Mouse (Mus musculus) pancreas, adult 10 weeks (tissue): ENCODE measurements around the gene Vmn1r201. TPM values are rescaled to one million over a fixed set of nuclear protein-coding genes. Genes with fewer than 3 reads are reported as not detected.

Experiments used
- polyA plus RNA-seq: library from polyadenylated mRNA; stranded (reverse); fragments of 350-450 nt; fragmentation: Illumina TruSeq; extraction: RNeasy Lipid Tissue Mini Kit (QIAGEN cat#74804); gene quantifications from one replicate; pipeline ENCODE4 v1.2.3, GENCODE M21; 2015; ENCODE audit warnings: low read depth, low replicate concordance; ENCODE audit not compliant: insufficient read depth

Vmn1r201 gene
- not detected for polyA plus RNA-seq

GRCm38 (mm10) chr13:22471623-22472022, at the start of gene Vmn1r201:
Vmn1r201 (plus strand) TSS chr13:22471923.

GRCm38 (mm10) chr13:22505281-22505680, 33.6 kb downstream of the Vmn1r201 start, which contains the start of gene Vmn1r202:
Vmn1r202 (minus strand) TSS chr13:22505381.

DNA sequence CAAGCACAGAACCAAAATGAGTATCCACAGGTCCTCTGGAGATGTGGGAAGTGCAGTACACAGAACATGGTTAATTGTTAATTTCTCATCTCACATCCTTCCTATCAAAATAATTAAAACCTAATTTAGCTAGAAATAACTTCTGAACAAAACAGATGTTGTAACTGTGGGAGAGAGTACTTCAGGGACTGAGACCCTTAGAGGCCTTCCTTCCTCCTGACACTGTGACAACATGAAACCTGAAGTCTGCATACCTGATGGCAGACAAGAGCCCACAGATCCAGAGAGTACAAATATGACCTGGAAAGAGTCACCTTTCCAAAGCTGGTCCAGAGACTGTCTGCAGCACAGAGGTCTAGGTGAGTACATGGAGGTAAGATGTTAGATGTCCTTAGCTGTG, 46.1 kb downstream of the Vmn1r201 start, which contains the start of gene Vmn1r203:
Gene Vmn1r203, plus strand, starts transcription at position 301 of the 400 bp plus-strand sequence.

Other genes starting within 250 kb of the Vmn1r201 start
- gene Vmn1r193, start 248.8 kb upstream of the Vmn1r201 start, polyA plus RNA-seq, result not detected
- not detected for gene Vmn1r194, start 227.7 kb upstream of the Vmn1r201 start, polyA plus RNA-seq
- not detected for gene Vmn1r195, start 201.4 kb upstream of the Vmn1r201 start, polyA plus RNA-seq
- not detected for gene Vmn1r196, start 182.0 kb upstream of the Vmn1r201 start, polyA plus RNA-seq
- not detected for gene Vmn1r197, start 147.3 kb upstream of the Vmn1r201 start, polyA plus RNA-seq
- gene Vmn1r198, start 121.6 kb upstream of the Vmn1r201 start, polyA plus RNA-seq, result not detected
- not detected for gene Vmn1r199, start 92.1 kb upstream of the Vmn1r201 start, polyA plus RNA-seq
- gene Vmn1r200, start 81.5 kb upstream of the Vmn1r201 start, polyA plus RNA-seq, result not detected
- not detected for gene Vmn1r202, start 33.5 kb downstream of the Vmn1r201 start, polyA plus RNA-seq
- not detected for gene Vmn1r203, start 46.2 kb downstream of the Vmn1r201 start, polyA plus RNA-seq
- gene Vmn1r204, start 81.3 kb downstream of the Vmn1r201 start, polyA plus RNA-seq, result not detected
- not detected for gene Vmn1r205, start 121.1 kb downstream of the Vmn1r201 start, polyA plus RNA-seq
- not detected for gene Vmn1r206, start 152.3 kb downstream of the Vmn1r201 start, polyA plus RNA-seq